Mouse (Mus musculus) neural tube, embryonic 14.5 days (tissue): Measurements from ENCODE around the gene E130309D02Rik. TPM values are rescaled to one million over a fixed set of nuclear protein-coding genes. Genes with fewer than 3 reads are reported as not detected.
A peak's percentile ranks its signal among the peaks of the same experiment; 100 is the strongest.

Experiments
- ATAC-seq: fragments of 200-750 bp; cut with Nextera tagmentation; 2 replicates; pipeline ENCODE4 v1.8.0; 2017; ENCODE audit warnings: low read depth, mild to moderate bottlenecking, moderate TSS enrichment, moderate library complexity
- H3K27ac ChIP-seq: fragments of 300-500 bp; sonication (generic); 2 replicates; pipeline ENCODE4 v1.5.1; 2014; ENCODE audit warnings: low read depth, mild to moderate bottlenecking, control low read depth, low read length, moderate library complexity, mixed read lengths
- H3K27me3 ChIP-seq: fragments of 300-500 bp; sonication (generic); 2 replicates; pipeline ENCODE4 v1.6.1; 2014; ENCODE audit warnings: low read length; ENCODE audit not compliant: control insufficient read depth, insufficient read depth
- H3K36me3 ChIP-seq: fragments of 300-500 bp; sonication (generic); 2 replicates; pipeline ENCODE4 v1.6.1; 2014; ENCODE audit warnings: low read length, mixed read lengths; ENCODE audit not compliant: control insufficient read depth, insufficient read depth
- H3K4me1 ChIP-seq: fragments of 300-500 bp; sonication (generic); 2 replicates; pipeline ENCODE4 v1.6.1; 2014; ENCODE audit warnings: low read length; ENCODE audit not compliant: control insufficient read depth, insufficient read depth
- H3K4me2 ChIP-seq: fragments of 300-500 bp; sonication (generic); 2 replicates; pipeline ENCODE4 v1.6.1; 2014; ENCODE audit warnings: mild to moderate bottlenecking, low read depth, low read length, control low read depth
- H3K4me3 ChIP-seq: fragments of 300-500 bp; sonication (generic); 2 replicates; pipeline ENCODE4 v1.5.1; 2014; ENCODE audit warnings: low read depth, low read length, control low read depth, mixed read lengths
- H3K9ac ChIP-seq: fragments of 300-500 bp; sonication (generic); replicated peaks from 2 replicates; pipeline ENCODE4 v1.6.1; 2014; ENCODE audit warnings: low read depth, mild to moderate bottlenecking, control low read depth, low read length, mixed read lengths
- H3K9me3 ChIP-seq: fragments of 300-500 bp; sonication (generic); 2 replicates; pipeline ENCODE4 v1.6.1; 2016; ENCODE audit warnings: low read length; ENCODE audit not compliant: control insufficient read depth
- WGBS: fragments of 180-500 bp; shearing (Covaris S2); extraction: QIAGEN DNeasy Blood & Tissue Kit; methylation state at CpG from one replicate; pipeline ENCODE4 v1.1.7; 2014; 5-methylcytosine and 5-hydroxymethylcytosine counted together
- polyA plus RNA-seq: library from polyadenylated mRNA; unstranded; fragments of >200 nt; fragmentation: Nextera tagmentation; extraction: Ambion mirVana; gene quantifications from 2 replicates; pipeline ENCODE4 v1.2.1, GENCODE M21; 2014

The E130309D02Rik gene
- 20.1 and 29.0 TPM in 2 replicates for polyA plus RNA-seq

DNA sequence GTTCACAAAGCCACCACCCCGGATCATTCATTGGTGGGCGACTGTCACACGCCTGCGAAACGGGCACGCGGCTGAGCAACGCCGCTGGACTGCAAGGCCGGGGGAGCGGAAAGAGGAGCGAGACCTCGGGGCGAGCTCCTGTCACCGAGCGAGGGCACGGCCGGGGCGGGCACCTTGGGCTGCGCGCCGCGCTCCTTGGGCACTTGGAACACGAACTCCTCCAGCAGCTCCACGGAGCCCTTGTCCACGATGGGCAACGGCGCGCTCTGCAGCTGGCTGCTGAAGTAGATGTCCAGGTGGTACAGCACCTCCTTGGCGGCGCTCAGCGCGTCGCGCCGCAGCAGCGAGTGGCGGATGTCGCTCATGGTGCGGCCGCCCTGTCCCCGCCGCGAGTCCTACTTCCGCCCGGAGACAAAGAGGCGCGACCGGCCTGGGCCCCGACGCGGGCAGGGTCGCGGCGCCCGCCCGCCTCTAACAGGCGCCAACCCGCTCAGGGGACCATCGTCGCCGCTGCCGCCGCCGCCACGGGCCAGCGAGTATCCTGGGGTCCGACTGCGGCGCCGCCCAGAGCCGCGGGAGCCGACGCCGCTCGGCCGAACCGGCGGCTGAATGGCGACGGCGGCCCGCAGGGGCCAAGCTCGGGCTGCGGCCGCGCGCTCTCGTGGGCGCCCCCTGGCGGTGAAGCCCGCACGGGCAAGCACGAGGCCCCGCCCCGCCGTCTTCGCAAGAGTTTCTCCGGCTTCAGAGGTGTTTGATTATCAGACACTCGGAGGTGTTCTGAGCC is at the start of gene E130309D02Rik:
E130309D02Rik (minus strand) TSS at position 631 of the 784 bp plus-strand sequence.
- Histone ChIP-seq H3K4me3 (peak within 1 kb of the TSS; percentile 88), H3K36me3 (peaks cover 32% of the 10 kb centered on the region), H3K4me2 (peak within 1 kb of the TSS; percentile 93), H3K9ac (peak within 1 kb of the TSS; percentile 92), H3K9me3 (no peaks in the 10 kb centered on the region), H3K27ac (peak within 1 kb of the TSS; percentile 94), H3K4me1 (peaks cover 13% of the 10 kb centered on the region), H3K27me3 (no peaks in the 10 kb centered on the region)
- ATAC-seq = peak; percentile 89
- under 1% methylated on average over 101 of the region's 101 CpGs for WGBS

DNA sequence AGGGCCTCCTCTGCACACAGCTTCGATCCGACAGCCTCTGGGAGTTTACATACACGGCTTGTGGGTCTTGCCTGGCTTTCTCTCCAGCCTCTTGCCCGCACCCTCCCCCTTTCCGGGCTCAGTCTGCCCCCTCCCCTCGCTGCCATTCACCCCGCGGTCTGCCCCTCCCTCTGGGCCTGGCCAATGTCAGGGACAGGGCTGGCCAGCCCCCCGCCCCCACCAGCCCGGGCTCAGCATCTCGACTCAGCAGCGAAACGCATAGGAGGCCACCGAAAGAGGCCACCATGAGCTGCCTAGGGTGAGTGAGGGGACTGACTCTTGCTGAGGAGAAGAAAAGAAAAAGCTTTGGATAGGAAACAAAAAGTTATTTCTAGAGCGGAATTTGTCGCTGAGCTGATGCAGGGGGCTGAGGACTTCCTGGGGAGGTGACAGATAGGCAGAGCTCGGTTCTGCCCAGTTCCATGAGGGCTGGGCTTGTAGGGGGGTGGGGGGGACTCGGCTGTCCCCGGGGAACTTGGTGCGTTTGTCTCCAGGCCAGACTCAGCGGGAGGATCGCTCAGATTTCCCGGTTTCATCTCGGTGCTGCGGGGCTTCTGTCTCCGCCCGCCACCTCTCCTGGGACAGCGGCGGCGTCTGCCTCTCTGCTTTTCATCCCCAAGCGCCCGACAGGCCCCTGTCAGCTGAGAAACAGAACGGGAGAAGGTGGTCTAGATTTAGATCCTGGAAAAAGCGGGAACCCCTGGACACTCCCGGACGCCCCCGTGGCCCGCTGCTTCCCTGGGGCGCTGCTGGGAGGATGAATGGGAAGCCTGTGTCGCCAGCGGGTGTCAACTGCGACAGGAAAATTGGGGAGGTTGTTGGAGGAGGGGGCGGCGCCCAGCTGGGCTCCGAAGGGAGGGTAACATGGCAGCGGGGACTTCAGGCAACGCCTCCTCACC is 48.8 kb upstream of the E130309D02Rik start:
- ATAC-seq = peak; percentile 84
- Histone ChIP-seq H3K27ac (no peak overlapping the region), H3K4me2 (peak overlapping the region; percentile 81), H3K4me1 (no peaks in the 10 kb centered on the region), H3K9me3 (no peaks in the 10 kb centered on the region), H3K9ac (peak overlapping the region; percentile 60), H3K27me3 (peaks cover 7% of the 10 kb centered on the region), H3K4me3 (peak overlapping the region; percentile 41), H3K36me3 (no peaks in the 10 kb centered on the region)
- WGBS = under 1% methylated on average over 47 of the region's 47 CpGs

DNA sequence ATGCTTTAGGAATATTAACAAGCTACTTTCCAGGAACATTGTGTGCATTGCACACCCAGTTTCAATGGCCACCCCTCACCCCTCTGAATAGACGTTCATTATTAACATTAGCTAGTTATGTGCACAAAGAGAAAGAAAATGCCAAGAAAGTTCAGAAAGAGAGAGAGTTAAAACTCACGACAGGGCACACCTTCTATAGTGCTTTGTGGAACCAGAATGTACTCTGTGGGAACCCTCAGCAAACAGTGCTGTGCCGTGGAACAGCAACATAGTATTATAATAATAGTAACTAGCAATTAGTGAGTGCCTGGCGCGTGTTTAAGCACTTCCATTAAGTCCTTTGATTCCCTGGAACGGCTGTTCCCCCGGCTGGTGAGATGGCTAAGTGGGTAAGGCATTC is 46.3 kb upstream of the E130309D02Rik start:
- H3K36me3 ChIP-seq = no peaks in the 10 kb centered on the region
- no peak for ATAC-seq
- 58% methylated on average over 7 of the region's 7 CpGs for WGBS

DNA sequence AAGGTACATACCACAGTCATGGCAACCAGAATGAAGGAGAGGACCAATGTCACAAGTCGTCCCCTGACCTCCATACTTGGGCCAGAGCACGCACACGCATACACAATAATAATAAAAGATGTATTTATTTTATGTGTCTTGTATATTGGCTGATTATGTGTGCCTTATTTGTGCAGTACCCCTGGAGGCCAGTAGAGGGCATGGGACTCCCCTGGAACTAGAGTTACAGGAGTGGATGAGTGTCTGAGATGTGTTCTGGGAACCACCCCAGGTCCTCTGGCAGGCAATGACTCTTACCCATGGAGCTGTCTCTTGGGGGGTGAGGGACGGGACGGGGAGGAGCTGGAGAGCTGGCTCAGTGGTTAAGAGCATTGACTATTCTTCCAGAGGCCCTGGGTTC is 44.8 kb upstream of the E130309D02Rik start:
- H3K4me1 ChIP-seq = no peaks in the 10 kb centered on the region
- 0 out of 2 replicates have a peak, but pooled peaks cover 4% of the 10 kb centered on the region for H3K27me3 ChIP-seq
- H3K4me3 ChIP-seq = no peak overlapping the region
- no peak overlapping the region for H3K4me2 ChIP-seq
- no peak overlapping the region for H3K27ac ChIP-seq
- no peaks in the 10 kb centered on the region for H3K36me3 ChIP-seq
- H3K9ac ChIP-seq = no peak overlapping the region
- no peak for ATAC-seq
- WGBS = 50% methylated on average over 5 of the region's 5 CpGs
- H3K9me3 ChIP-seq = no peaks in the 10 kb centered on the region

More for the DNA sequence above, 46.3 kb upstream of the E130309D02Rik start:
- peaks cover 4% of the 10 kb centered on the region; the same call in 1 of the 2 replicates for H3K27me3 ChIP-seq
- H3K27ac ChIP-seq = no peak overlapping the region
- no peak overlapping the region for H3K4me3 ChIP-seq
- no peaks in the 10 kb centered on the region for H3K9me3 ChIP-seq
- no peak overlapping the region for H3K4me2 ChIP-seq
- H3K4me1 ChIP-seq = no peaks in the 10 kb centered on the region
- H3K9ac ChIP-seq = no peak overlapping the region

DNA sequence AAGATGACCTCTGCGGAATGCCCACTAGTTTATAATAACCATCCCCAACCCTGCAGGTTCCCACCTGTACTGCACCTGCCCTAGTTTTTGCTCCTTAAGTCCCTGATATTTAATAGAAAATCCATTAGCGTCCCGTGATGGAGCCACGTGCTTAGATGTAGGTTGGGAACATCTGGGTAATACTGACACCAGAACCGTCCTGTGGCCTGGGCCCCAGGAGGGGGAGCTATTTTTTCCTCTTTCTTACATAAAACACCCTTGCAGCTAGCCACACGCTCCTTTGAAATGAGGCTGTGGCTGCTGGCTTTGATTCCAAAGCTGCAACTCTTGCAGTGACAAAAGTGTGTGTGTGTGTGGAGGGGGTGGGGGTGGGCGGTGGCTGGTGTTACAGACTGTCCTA is 44.1 kb upstream of the E130309D02Rik start:
- 29% methylated on average over 7 of the region's 7 CpGs for WGBS
- ATAC-seq = no peak
- Histone ChIP-seq H3K4me3 (no peak overlapping the region), H3K4me2 (no peak overlapping the region), H3K9ac (no peak overlapping the region), H3K4me1 (no peaks in the 10 kb centered on the region), H3K9me3 (no peaks in the 10 kb centered on the region), H3K27me3 (0 out of 2 replicates have a peak, but pooled peaks cover 4% of the 10 kb centered on the region), H3K36me3 (no peaks in the 10 kb centered on the region), H3K27ac (no peak overlapping the region)

DNA sequence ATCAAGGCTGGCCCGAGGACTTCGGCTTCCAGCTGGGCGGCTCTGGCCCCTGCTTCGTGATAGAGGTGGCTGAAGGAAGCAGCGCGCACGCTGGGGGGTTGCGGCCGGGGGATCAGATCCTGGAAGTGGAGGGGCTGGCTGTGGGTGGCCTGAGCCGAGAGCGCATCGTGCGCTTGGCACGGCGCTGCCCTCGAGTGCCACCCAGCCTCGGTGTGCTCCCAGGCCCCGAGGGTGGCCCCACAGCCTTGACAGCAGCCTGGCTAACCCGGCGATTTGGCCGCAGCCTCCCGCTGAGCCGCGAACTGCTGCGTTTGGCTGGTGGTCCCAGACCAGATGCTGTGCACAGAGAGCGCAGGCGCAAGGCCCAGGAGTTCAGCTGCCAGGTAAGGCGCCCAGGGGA is 42.4 kb upstream of the E130309D02Rik start:
- no peak overlapping the region for H3K27ac ChIP-seq
- H3K4me1 ChIP-seq = no peaks in the 10 kb centered on the region
- peak overlapping the region; percentile 34 for H3K9ac ChIP-seq
- 5% methylated on average over 22 of the region's 28 CpGs for WGBS
- H3K9me3 ChIP-seq = no peaks in the 10 kb centered on the region
- H3K27me3 ChIP-seq = 0 out of 2 replicates have a peak, but pooled peaks cover 4% of the 10 kb centered on the region
- no peak overlapping the region for H3K4me3 ChIP-seq
- H3K36me3 ChIP-seq = no peaks in the 10 kb centered on the region
- H3K4me2 ChIP-seq = peak overlapping the region; percentile 29; the same call in 1 of the 2 replicates
- no peak for ATAC-seq

DNA sequence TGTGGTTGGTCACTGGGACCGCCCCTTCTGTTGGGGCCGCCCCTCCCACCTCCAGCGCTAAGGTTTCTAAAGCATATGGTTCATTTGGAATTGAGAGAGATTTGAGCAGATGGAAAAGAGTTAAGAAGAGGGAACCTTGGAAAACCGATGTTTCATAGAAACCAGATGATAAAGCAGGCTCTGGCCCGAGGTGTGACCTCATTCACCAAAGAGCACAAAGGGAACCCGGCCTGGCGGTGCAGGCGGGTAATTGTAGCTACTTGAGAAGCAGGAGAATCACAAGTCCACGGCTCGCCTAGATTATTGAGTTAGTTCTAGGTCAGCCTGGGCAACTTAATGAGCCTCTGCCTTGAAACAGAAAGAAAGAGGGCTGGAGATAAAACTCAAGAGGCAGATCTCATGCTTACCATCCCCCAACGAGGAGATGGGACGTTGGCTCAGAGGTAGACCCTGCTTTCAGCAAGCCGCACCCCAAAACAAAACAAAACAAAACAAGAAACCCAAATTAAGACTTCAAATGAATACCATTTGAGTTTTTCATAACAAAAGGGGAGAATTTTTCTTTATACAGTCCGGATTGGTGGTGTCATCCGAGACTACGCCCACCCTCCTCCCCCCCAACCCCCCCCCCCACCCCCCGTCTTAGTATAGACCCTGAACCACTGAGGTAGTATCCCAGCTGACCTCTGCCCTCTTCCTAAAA is 41.7 kb upstream of the E130309D02Rik start, which contains the start of gene Grid2ip:
Grid2ip (plus strand) TSS at position 653 of the 703 bp plus-strand sequence.
- no peaks in the 10 kb centered on the region for H3K4me1 ChIP-seq
- peak within 1 kb of the TSS; percentile 29; the same call in 1 of the 2 replicates for H3K4me2 ChIP-seq
- peak within 1 kb of the TSS; percentile 34 for H3K9ac ChIP-seq
- H3K27me3 ChIP-seq = 0 out of 2 replicates have a peak, but pooled peaks cover 4% of the 10 kb centered on the region
- no peak within 1 kb of the TSS for H3K27ac ChIP-seq
- H3K4me3 ChIP-seq = no peak within 1 kb of the TSS
- WGBS = 19% methylated on average over 17 of the region's 17 CpGs
- no peaks in the 10 kb centered on the region for H3K36me3 ChIP-seq
- no peaks in the 10 kb centered on the region for H3K9me3 ChIP-seq
- ATAC-seq = no peak

DNA sequence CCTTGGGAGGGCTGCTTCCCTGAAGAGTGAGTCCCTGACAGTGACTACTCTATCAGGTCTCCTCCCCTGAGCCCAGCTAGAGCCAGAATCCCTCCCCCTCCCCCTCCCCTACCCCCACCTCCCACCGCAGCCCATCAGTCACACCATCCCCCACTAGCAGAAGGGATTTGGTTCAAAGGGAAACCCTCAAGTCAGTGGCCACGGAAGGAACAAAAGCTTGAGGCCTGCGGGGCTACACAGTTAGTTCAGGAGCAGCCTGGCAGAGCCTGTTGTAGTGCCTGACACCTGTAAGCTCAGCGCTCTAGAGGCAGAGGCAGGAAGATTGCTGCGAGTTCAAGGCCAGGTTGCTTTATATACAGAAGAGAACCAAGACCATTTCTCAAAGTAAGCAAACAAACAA is 40.9 kb upstream of the E130309D02Rik start:
- Histone ChIP-seq H3K27me3 (0 out of 2 replicates have a peak, but pooled peaks cover 4% of the 10 kb centered on the region), H3K4me3 (no peak overlapping the region), H3K27ac (no peak overlapping the region), H3K4me1 (no peaks in the 10 kb centered on the region), H3K9ac (no peak overlapping the region), H3K9me3 (no peaks in the 10 kb centered on the region), H3K36me3 (no peaks in the 10 kb centered on the region), H3K4me2 (no peak overlapping the region)
- no peak for ATAC-seq
- 36% methylated on average over 5 of the region's 5 CpGs for WGBS
